ENCODE assay signal across 8 mouse cellular contexts in genomic region chr7:70361383-70362364, GRCm38 (mm10). TPM values are rescaled to one million over a fixed set of nuclear protein-coding genes. Genes with fewer than 3 reads are reported as not detected.
DNase-seq lines count a peak whose midpoint lies in the region; ATAC-seq lines count a peak whose summit lies in the region.

No protein-coding gene starts in this region.

- H3K4me2 ChIP-seq in hindbrain, embryonic 13.5 days: peak overlapping the region; percentile 83

- H3K4me3 ChIP-seq in hindbrain, embryonic 13.5 days: peak overlapping the region; percentile 94

- H3K4me1 ChIP-seq in hindbrain, embryonic 13.5 days (replicated peaks): peaks cover 28% of the 10 kb centered on the region

- ATAC-seq in hindbrain, embryonic 13.5 days (ENCODE audit: low FRiP score): peak; percentile 95
- ATAC-seq in activated CD4-positive, CD25-positive, alpha-beta regulatory T cell, adult 4 months: no peak

- no peaks in the 10 kb centered on the region for H3K9me3 ChIP-seq in hindbrain, embryonic 13.5 days

- H3K36me3 ChIP-seq in hindbrain, embryonic 13.5 days: 0 out of 2 replicates have a peak, but pooled peaks cover 10% of the 10 kb centered on the region

- peak overlapping the region; percentile 100 for H3K27ac ChIP-seq in hindbrain, embryonic 13.5 days

- WGBS in hindbrain, embryonic 13.5 days: under 1% methylated on average over 89 of the region's 98 CpGs

- H3K27me3 ChIP-seq in hindbrain, embryonic 13.5 days: peaks cover 19% of the 10 kb centered on the region

- peak; percentile 96 for DNase-seq in adrenal gland, postnatal 14 days
- peak; percentile 74 to 84 for DNase-seq in cerebellum, postnatal 36 days
- DNase-seq in frontal cortex, postnatal 36 days (ENCODE audit: low spot score in 2 of 2): peak; percentile 67 to 74
- DNase-seq in layer of hippocampus, postnatal 25 days (ENCODE audit: extremely low spot score in 1 of 2, low spot score in 1 of 2): peak; percentile 79 to 80
- peak; percentile 95 for DNase-seq in lung, postnatal 10 days
- peak; percentile 75 for DNase-seq in right cerebral cortex, adult 18-20 months

- peak overlapping the region; percentile 99 for H3K9ac ChIP-seq in hindbrain, embryonic 13.5 days

RNA-seq across cellular contexts. Expression of gene Nr2f2, which starts 4.9 kb away (rescaled TPM):
- 91.5 and 106 TPM in 2 replicates for total RNA-seq in adrenal gland, postnatal 14 days (2021)
- polyA plus RNA-seq in hindbrain, embryonic 13.5 days (2015; fragmentation: Nextera tagmentation; extraction: Ambion mirVana): 118 and 134 TPM in 2 replicates
- 10 to 100 TPM; 40.8 to 45.1 TPM for total RNA-seq in layer of hippocampus, postnatal 25 days (2021)
- polyA plus RNA-seq in activated CD4-positive, CD25-positive, alpha-beta regulatory T cell, adult 4 months (2017; shearing (Covaris generic)): not detected
